In the genomic region with DNA sequence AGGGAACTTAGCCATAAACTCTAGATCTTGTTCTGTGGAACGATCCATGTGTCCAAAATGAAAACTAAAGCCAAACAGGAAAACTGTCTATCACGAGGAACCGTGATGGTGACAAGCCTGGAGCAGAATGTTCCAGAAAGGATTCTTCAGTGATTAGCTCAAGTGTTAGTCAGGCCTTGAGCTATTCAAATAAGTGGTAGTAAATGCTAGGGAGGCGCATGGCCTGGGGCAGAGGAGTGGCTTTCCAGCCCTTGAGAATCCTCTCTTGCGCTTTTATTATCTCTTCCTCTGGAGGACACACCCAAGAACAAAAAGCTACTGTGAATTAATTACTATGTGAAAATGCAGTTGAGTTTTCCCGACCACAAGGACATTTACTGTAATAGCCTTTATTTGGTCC, we compare ENCODE assay signal across 32 mouse cellular contexts. TPM values are rescaled to one million over a fixed set of nuclear protein-coding genes. Genes with fewer than 3 reads are reported as not detected.
A peak's percentile ranks its signal among the peaks of the same experiment; 100 is the strongest.
DNase-seq lines count a peak whose midpoint lies in the region; ATAC-seq and TF ChIP-seq lines count a peak whose summit lies in the region.
"Had no signal": no experiment of that assay in that cellular context is flagged by ENCODE, and none has a peak within 500 bp of the region (broad histone marks: within the 10 kb centered on the region; RNA-seq: fewer than 3 reads in every experiment).

No protein-coding gene starts in this region.

- TF ChIP-seq POLR2A in ES-Bruce4 (IDR thresholded peaks at IDR 0.05; ENCODE audit: insufficient read depth, low read length), result no peak

- H3K4me1 ChIP-seq in ES-Bruce4 (ENCODE audit: control insufficient read depth, insufficient read depth, low read length), result no peaks in the 10 kb centered on the region
- no peaks in the 10 kb centered on the region for H3K4me1 ChIP-seq in midbrain, embryonic 16.5 days (ENCODE audit: control insufficient read depth, insufficient read depth, low read length)
- H3K4me1 ChIP-seq in midbrain, embryonic 10.5 days, result no peaks in the 10 kb centered on the region
- H3K4me1 ChIP-seq: heart, embryonic 12.5 days; hindbrain, embryonic 12.5 days; limb, embryonic 10.5 days; limb, embryonic 15.5 days; neural tube, embryonic 15.5 days had no signal

- H3K4me2 ChIP-seq in midbrain, embryonic 16.5 days (ENCODE audit: low read length), result no peak overlapping the region
- H3K4me2 ChIP-seq: heart, embryonic 12.5 days; hindbrain, embryonic 12.5 days; limb, embryonic 15.5 days; liver, embryonic 13.5 days; neural tube, embryonic 15.5 days had no signal

- 0 out of 2 replicates have a peak, but pooled peaks have one; percentile 30 for TF ChIP-seq EP300 in ES-Bruce4 (IDR thresholded peaks at IDR 0.05; ENCODE audit: insufficient read depth, low read depth, low read length)

- H3K36me3 ChIP-seq in ES-Bruce4 (ENCODE audit: control insufficient read depth, insufficient read depth, low read length, poor library complexity, severe bottlenecking), result no peaks in the 10 kb centered on the region
- H3K36me3 ChIP-seq in midbrain, embryonic 16.5 days (ENCODE audit: control insufficient read depth, insufficient read depth, low read length), result peaks cover 13% of the 10 kb centered on the region
- peaks cover 48% of the 10 kb centered on the region for H3K36me3 ChIP-seq in midbrain, embryonic 10.5 days
- H3K36me3 ChIP-seq: G1E; liver, embryonic 13.5 days had no signal

- no peaks in the 10 kb centered on the region for H3K9me3 ChIP-seq in ES-Bruce4 (replicated peaks; ENCODE audit: control insufficient read depth, insufficient read depth, low read length, poor library complexity, severe bottlenecking)
- H3K9me3 ChIP-seq in midbrain, embryonic 16.5 days (replicated peaks; ENCODE audit: control insufficient read depth, low read length, poor library complexity, severe bottlenecking), result no peaks in the 10 kb centered on the region
- no peaks in the 10 kb centered on the region for H3K9me3 ChIP-seq in midbrain, embryonic 10.5 days (replicated peaks)
- H3K9me3 ChIP-seq: G1E; heart, embryonic 12.5 days; hindbrain, embryonic 12.5 days; limb, embryonic 10.5 days; limb, embryonic 15.5 days; liver, embryonic 13.5 days; neural tube, embryonic 15.5 days had no signal

- H3K4me3 ChIP-seq in ES-Bruce4 (ENCODE audit: low read depth, low read length), result no peak overlapping the region
- H3K4me3 ChIP-seq in midbrain, embryonic 16.5 days (ENCODE audit: low read depth, low read length), result no peak overlapping the region
- no peak overlapping the region for H3K4me3 ChIP-seq in midbrain, embryonic 10.5 days
- H3K4me3 ChIP-seq: heart, embryonic 12.5 days; hindbrain, embryonic 12.5 days; limb, embryonic 10.5 days; limb, embryonic 15.5 days; liver, embryonic 13.5 days; neural tube, embryonic 15.5 days had no signal

- no peak overlapping the region for H3K27ac ChIP-seq in ES-Bruce4 (ENCODE audit: insufficient read depth, low read length)
- no peak overlapping the region for H3K27ac ChIP-seq in midbrain, embryonic 16.5 days (ENCODE audit: low read length)
- H3K27ac ChIP-seq in midbrain, embryonic 10.5 days (replicated peaks), result no peak overlapping the region
- H3K27ac ChIP-seq: hindbrain, embryonic 12.5 days; hindbrain, postnatal 0 days; kidney, postnatal 0 days; limb, embryonic 10.5 days; limb, embryonic 15.5 days; liver, embryonic 13.5 days; macrophage; neural tube, embryonic 15.5 days had no signal

- no peak for TF ChIP-seq CTCF in ES-Bruce4 (IDR thresholded peaks at IDR 0.05; ENCODE audit: low read depth, low read length)

- 92% methylated on average over 6 of the region's 6 CpGs for WGBS in midbrain, embryonic 16.5 days
- whole genome bisulfite sequencing in midbrain, embryonic 10.5 days, result 95% methylated on average over 6 of the region's 6 CpGs

- H3K27me3 ChIP-seq in ES-Bruce4 (ENCODE audit: control insufficient read depth, insufficient read depth, low read length, poor library complexity, severe bottlenecking), result no peaks in the 10 kb centered on the region
- H3K27me3 ChIP-seq in midbrain, embryonic 16.5 days (ENCODE audit: control insufficient read depth, insufficient read depth, low read depth, low read length), result no peaks in the 10 kb centered on the region
- H3K27me3 ChIP-seq in midbrain, embryonic 10.5 days (ENCODE audit: low read depth, poor library complexity, severe bottlenecking), result no peaks in the 10 kb centered on the region
- H3K27me3 ChIP-seq: heart, embryonic 12.5 days; hindbrain, embryonic 12.5 days; limb, embryonic 15.5 days; liver, embryonic 13.5 days; neural tube, embryonic 15.5 days had no signal

- peak; percentile 27 for DNase-seq in heart, adult 8-10 months (ENCODE audit: low spot score)
- no peak for DNase-seq in heart, postnatal 36 days
- DNase-seq in NIH3T3 (ENCODE audit: low read depth), result peak; percentile 35
- DNase-seq in skeletal muscle tissue, adult 2 months (ENCODE audit: low read depth, low spot score), result peak; percentile 55
- no peak for DNase-seq in midbrain, embryonic 10.5 days (ENCODE audit: low spot score)
- DNase-seq: adrenal gland, postnatal 10 days; B cell, adult 2 months; cerebellum, adult 9-10 months; cerebellum, postnatal 36 days; kidney, adult 8-10 months; liver, embryonic 13.5 days; lung, adult 18-20 months; midbrain, embryonic 14.5 days; retina, postnatal 1 day; right cerebral cortex, postnatal 25 days; spleen, adult 18-20 months; thymus, adult 2 months; thymus, postnatal 36 days had no signal

- no peak for ATAC-seq in midbrain, embryonic 16.5 days
- ATAC-seq: forebrain, embryonic 14.5 days; hindbrain, postnatal 0 days; intestine, embryonic 16.5 days; lung, postnatal 0 days had no signal

- H3K9ac ChIP-seq in ES-Bruce4 (ENCODE audit: low read depth, poor library complexity, severe bottlenecking), result no peak overlapping the region
- no peak overlapping the region for H3K9ac ChIP-seq in midbrain, embryonic 16.5 days (ENCODE audit: low read depth, low read length)
- H3K9ac ChIP-seq: heart, embryonic 12.5 days; hindbrain, embryonic 12.5 days; limb, embryonic 15.5 days; liver, embryonic 13.5 days; neural tube, embryonic 15.5 days had no signal

- intact Hi-C loops in heart, postnatal 36 days (cut with DNase I), result no loop called here

RNA-seq across cellular contexts. Expression of a gene that starts 4.0 kb away (rescaled TPM):
- 1 to 10 TPM; 1.0 to 1.8 (median 1.2) TPM for total RNA-seq in heart, adult 8-10 months (2022)
- 1 to 10 TPM; 1.3 to 1.8 TPM for total RNA-seq in heart, postnatal 36 days (2021)
- 2.8 and 3.3 TPM in 2 replicates for polyA plus RNA-seq in ES-Bruce4 (2011; ENCODE audit: insufficient read depth, insufficient read length, low read depth, missing spikeins)
- polyA plus RNA-seq in midbrain, embryonic 16.5 days (2015; fragmentation: Nextera tagmentation; extraction: Ambion mirVana), result 4.1 and 4.7 TPM in 2 replicates
- 1.4 and 1.6 TPM in 2 replicates for polyA plus RNA-seq in midbrain, embryonic 10.5 days (2016; fragmentation: Nextera tagmentation; extraction: Ambion mirVana)
- polyA plus RNA-seq: G1E, macrophage had no signal

RNA-seq across cellular contexts. Expression of a gene that starts 54.8 kb away (rescaled TPM):
- 10 to 100 TPM; 30.0 to 36.4 (median 34.8) TPM for total RNA-seq in heart, adult 8-10 months (2022)
- total RNA-seq in heart, postnatal 36 days (2021), result 10 to 100 TPM; 34.0 to 38.0 TPM
- polyA plus RNA-seq in ES-Bruce4 (2011; ENCODE audit: insufficient read depth, insufficient read length, low read depth, missing spikeins), result 69.1 and 88.0 TPM in 2 replicates
- polyA plus RNA-seq in midbrain, embryonic 16.5 days (2015; fragmentation: Nextera tagmentation; extraction: Ambion mirVana), result 146 and 160 TPM in 2 replicates
- 91.5 and 99.2 TPM in 2 replicates for polyA plus RNA-seq in midbrain, embryonic 10.5 days (2016; fragmentation: Nextera tagmentation; extraction: Ambion mirVana)

Comparison
In these comparisons a context has a peak if more than half of its experiments do, and no peak if none do; other contexts are left out.
1. DNase-seq: peak in heart, adult 8-10 months (single experiment), NIH3T3 (single experiment) and skeletal muscle tissue, adult 2 months (single experiment); none in heart, postnatal 36 days (0 of 2) and midbrain, embryonic 10.5 days (single experiment).